Mouse (Mus musculus) midbrain, postnatal 0 days (tissue): Measurements from ENCODE around the gene Lin54. TPM values are rescaled to one million over a fixed set of nuclear protein-coding genes. Genes with fewer than 3 reads are reported as not detected.
"Not testable (repeated sequence)": the region's sequence is repeated elsewhere in the genome, so short reads cannot be mapped to it uniquely, and the experiment has no call there.

Source experiments
- ATAC-seq: fragments of 200-750 bp; cut with Nextera tagmentation; 2 replicates; pipeline ENCODE4 v1.8.0; 2017; ENCODE audit warnings: moderate number of reproducible peaks, mild to moderate bottlenecking, moderate TSS enrichment, moderate library complexity; ENCODE audit not compliant: low FRiP score
- DNase-seq: peaks from one replicate; pipeline ENCODE4 v3.0.0-alpha.2; 2015; ENCODE audit warnings: low spot score
- H3K27ac ChIP-seq: fragments of 300-500 bp; sonication (generic); 2 replicates; pipeline ENCODE4 v1.5.1; 2014; ENCODE audit warnings: low read depth, mild to moderate bottlenecking, low read length, mixed read lengths
- H3K27me3 ChIP-seq: fragments of 300-500 bp; sonication (generic); 2 replicates; pipeline ENCODE4 v1.6.1; 2014; ENCODE audit warnings: low read length, control low read depth, mixed read lengths; ENCODE audit not compliant: insufficient read depth
- H3K36me3 ChIP-seq: fragments of 300-500 bp; sonication (generic); 2 replicates; pipeline ENCODE4 v1.6.1; 2014; ENCODE audit warnings: low read length, control low read depth, mixed read lengths; ENCODE audit not compliant: insufficient read depth
- H3K4me1 ChIP-seq: fragments of 300-500 bp; sonication (generic); 2 replicates; pipeline ENCODE4 v1.6.1; 2014; ENCODE audit warnings: mild to moderate bottlenecking, control low read depth, antibody characterized with exemption, low read length, mixed read lengths; ENCODE audit not compliant: insufficient read depth
- H3K4me2 ChIP-seq: fragments of 300-500 bp; sonication (generic); 2 replicates; pipeline ENCODE4 v1.6.1; 2014; ENCODE audit warnings: low read depth, mild to moderate bottlenecking, low read length, mixed read lengths; ENCODE audit not compliant: poor library complexity, severe bottlenecking
- H3K4me3 ChIP-seq: fragments of 300-500 bp; sonication (generic); 2 replicates; pipeline ENCODE4 v1.5.1; 2014; ENCODE audit warnings: low read depth, mild to moderate bottlenecking, low read length, moderate library complexity
- H3K9ac ChIP-seq: fragments of 300-500 bp; sonication (generic); replicated peaks from 2 replicates; pipeline ENCODE4 v1.6.1; 2014; ENCODE audit warnings: mild to moderate bottlenecking, low read length, moderate library complexity, mixed read lengths; ENCODE audit not compliant: poor library complexity, severe bottlenecking
- H3K9me3 ChIP-seq: fragments of 300-500 bp; sonication (generic); 2 replicates; pipeline ENCODE4 v1.6.1; 2016; ENCODE audit warnings: low read length, control low read depth
- CTCF ChIP-seq: IDR thresholded peaks from 2 replicates; pipeline ENCODE4 v1.5.1; 2016; ENCODE audit warnings: antibody characterized with exemption, mild to moderate bottlenecking
- WGBS: fragments of 180-500 bp; shearing (Covaris S2); extraction: QIAGEN DNeasy Blood & Tissue Kit; methylation state at CpG from one replicate; pipeline ENCODE4 v1.1.7; 2014; 5-methylcytosine and 5-hydroxymethylcytosine counted together
- polyA plus RNA-seq: library from polyadenylated mRNA; unstranded; fragments of >200 nt; fragmentation: Nextera tagmentation; extraction: Ambion mirVana; gene quantifications from 2 replicates; pipeline ENCODE4 v1.2.1, GENCODE M21; 2015
- total RNA-seq: library from RNA; depleted of rRNA; stranded (reverse); fragments of >200 nt; gene quantifications from 2 replicates; pipeline ENCODE4 v1.2.3, GENCODE M21; 2014

The Lin54 gene
- total and polyA plus RNA-seq, 2 experiments from 2014 or later = 6.3 to 11.4 TPM

GRCm38 (mm10) chr5:100430076-100430390, 70.4 kb downstream of the Lin54 start:
- Histone ChIP-seq H3K27me3 (no peaks in the 10 kb centered on the region), H3K9ac (peak overlapping the region; percentile 88), H3K36me3 (peaks cover 9% of the 10 kb centered on the region), H3K4me3 (peak overlapping the region; percentile 61), H3K4me1 (peaks cover 16% of the 10 kb centered on the region), H3K4me2 (peak overlapping the region; percentile 72), H3K9me3 (no peaks in the 10 kb centered on the region), H3K27ac (peak overlapping the region; percentile 93)
- 4% methylated on average over 11 of the region's 11 CpGs for WGBS
- no peak for DNase-seq
- TF ChIP-seq CTCF = no peak
- ATAC-seq = peak; percentile 25; the same call in 1 of the 2 replicates

- peak; percentile 99 for ATAC-seq
- H3K4me3 ChIP-seq = peak overlapping the region; percentile 61
- no peaks in the 10 kb centered on the region for H3K27me3 ChIP-seq
- peak overlapping the region; percentile 93 for H3K27ac ChIP-seq
- DNase-seq = peak; percentile 99
- peaks cover 9% of the 10 kb centered on the region for H3K36me3 ChIP-seq
- no peak for TF ChIP-seq CTCF
- peaks cover 16% of the 10 kb centered on the region for H3K4me1 ChIP-seq
- under 1% methylated on average over 53 of the region's 53 CpGs for WGBS
- H3K9ac ChIP-seq = peak overlapping the region; percentile 88
- peak overlapping the region; percentile 73 for H3K4me2 ChIP-seq
- H3K9me3 ChIP-seq = no peaks in the 10 kb centered on the region
Measured at GRCm38 (mm10) chr5:100429344-100430075, 70.9 kb downstream of the Lin54 start.

GRCm38 (mm10) chr5:100428734-100429343, 71.6 kb downstream of the Lin54 start:
- Histone ChIP-seq H3K9me3 (no peaks in the 10 kb centered on the region), H3K4me1 (peaks cover 16% of the 10 kb centered on the region), H3K4me2 (peak overlapping the region; percentile 73), H3K36me3 (peaks cover 9% of the 10 kb centered on the region), H3K4me3 (peak overlapping the region; percentile 61), H3K27me3 (no peaks in the 10 kb centered on the region), H3K27ac (peak overlapping the region; percentile 93), H3K9ac (peak overlapping the region; percentile 88)
- DNase-seq = peak; percentile 47
- WGBS = under 1% methylated on average over 20 of the region's 20 CpGs
- ATAC-seq = peak; percentile 55
- TF ChIP-seq CTCF = no peak

DNA sequence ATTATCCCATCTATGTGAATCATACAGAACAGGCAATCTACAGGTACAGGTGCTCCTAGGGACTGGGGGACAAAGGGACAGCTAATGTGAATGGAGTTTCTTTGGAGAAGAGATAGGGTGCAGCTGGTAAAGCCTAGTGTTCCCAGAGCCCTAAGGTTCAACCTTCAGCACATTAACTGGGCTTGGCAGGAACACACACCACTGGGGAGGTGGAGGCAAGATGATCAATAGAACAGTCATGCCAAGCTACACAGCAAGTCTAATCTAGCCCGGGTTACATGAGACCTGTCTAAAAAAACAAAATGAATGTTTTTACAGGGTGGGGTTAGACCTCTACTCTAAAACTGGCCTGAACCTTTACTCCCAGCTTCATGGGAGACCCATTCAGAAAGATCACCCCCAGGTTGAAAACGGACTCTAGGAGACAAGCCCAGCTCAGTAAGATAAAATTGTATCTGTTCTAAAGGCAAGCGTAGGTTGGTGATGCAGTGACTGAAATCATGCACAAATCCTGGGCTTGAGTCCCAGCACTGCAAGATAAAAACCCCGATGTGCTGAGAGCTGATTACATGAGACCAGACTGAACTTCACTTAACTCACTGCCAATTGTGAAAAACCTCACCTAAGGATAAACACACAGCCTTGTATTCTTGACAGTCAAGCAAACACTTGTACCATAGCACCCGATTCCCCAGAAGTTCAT, 72.3 kb downstream of the Lin54 start:
- Histone ChIP-seq H3K4me1 (peaks cover 16% of the 10 kb centered on the region), H3K4me3 (peak overlapping the region; percentile 61), H3K36me3 (peaks cover 9% of the 10 kb centered on the region), H3K9ac (peak overlapping the region; percentile 88), H3K9me3 (no peaks in the 10 kb centered on the region), H3K27me3 (no peaks in the 10 kb centered on the region), H3K4me2 (peak overlapping the region; percentile 73), H3K27ac (no peak overlapping the region)
- WGBS = 5% methylated on average over 5 of the region's 5 CpGs
- no peak for TF ChIP-seq CTCF
- no peak for ATAC-seq
- DNase-seq = no peak

GRCm38 (mm10) chr5:100427276-100427675, 73.2 kb downstream of the Lin54 start:
- ATAC-seq (no peak), DNase-seq (no peak)
- H3K9ac ChIP-seq = peak overlapping the region; percentile 88; the same call in 1 of the 2 replicates
- peak overlapping the region; percentile 73 for H3K4me2 ChIP-seq
- H3K9me3 ChIP-seq = no peaks in the 10 kb centered on the region
- 48% methylated on average over 9 of the region's 9 CpGs for WGBS
- H3K27me3 ChIP-seq = no peaks in the 10 kb centered on the region
- H3K4me3 ChIP-seq = peak overlapping the region; percentile 61
- peaks cover 13% of the 10 kb centered on the region for H3K36me3 ChIP-seq
- no peak overlapping the region for H3K27ac ChIP-seq
- TF ChIP-seq CTCF = no peak
- peaks cover 16% of the 10 kb centered on the region for H3K4me1 ChIP-seq

DNA sequence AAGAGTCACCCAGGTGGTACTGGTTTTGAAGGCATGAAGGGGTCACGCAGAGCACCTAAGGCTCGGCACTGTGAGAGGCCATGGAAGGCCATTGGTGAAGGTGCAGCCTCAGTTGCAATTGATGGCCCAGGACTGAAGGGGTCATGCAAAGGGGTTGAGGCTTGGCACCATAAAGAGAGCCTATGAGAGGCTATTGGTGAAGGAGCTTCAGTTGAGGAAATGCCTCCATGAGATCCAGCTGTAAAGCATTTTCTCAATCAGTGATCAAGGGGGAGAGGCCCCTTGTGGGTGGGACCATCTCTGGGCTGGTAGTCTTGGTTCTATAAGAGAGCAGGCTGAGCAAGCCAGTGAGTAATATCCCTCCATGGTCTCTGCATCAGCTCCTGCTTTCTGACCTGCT, 74.6 kb downstream of the Lin54 start:
- H3K4me3 ChIP-seq, H3K4me2 ChIP-seq, DNase-seq, H3K9ac ChIP-seq, H3K27me3 ChIP-seq, H3K9me3 ChIP-seq, H3K27ac ChIP-seq, ATAC-seq: not testable (repeated sequence)
- H3K4me1 ChIP-seq = peaks cover 16% of the 10 kb centered on the region
- 92% methylated on average over 2 of the region's 2 CpGs for WGBS
- peaks cover 20% of the 10 kb centered on the region for H3K36me3 ChIP-seq
